Mouse (Mus musculus): Measurements from ENCODE around the gene Loxl4. TPM values are rescaled to one million over a fixed set of nuclear protein-coding genes. Genes with fewer than 3 reads are reported as not detected.

Loxl4 gene
- polyA plus RNA-seq, 1 experiment: 1.7 TPM

DNA sequence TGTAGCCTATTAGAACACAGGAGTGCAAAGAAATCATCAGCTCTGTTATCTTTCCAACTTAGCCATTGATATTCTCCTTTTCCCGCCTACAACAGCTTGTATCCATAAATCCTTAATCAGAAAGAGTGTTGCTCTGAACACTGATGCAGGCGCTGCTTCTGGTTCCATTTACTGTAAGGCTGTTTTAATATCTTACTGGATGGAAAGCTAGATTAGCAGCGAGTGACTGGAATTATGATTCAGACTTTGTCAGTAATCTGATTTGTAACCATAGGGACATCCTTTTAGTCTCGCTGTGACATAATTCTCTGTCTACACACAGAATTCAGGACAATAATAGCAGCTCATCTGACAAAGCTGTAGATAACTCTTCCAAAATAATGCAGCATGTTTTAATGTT lies 41.3 kb downstream of the Loxl4 start:
- Histone ChIP-seq H3K27ac (ENCODE audit: insufficient read depth, low read depth, low read length) (no peak overlapping the region), H3K4me1 (ENCODE audit: control insufficient read depth, insufficient read depth, insufficient read length, low read length) (peaks cover 4% of the 10 kb centered on the region; the same call in 1 of the 2 replicates), H3K27me3 (ENCODE audit: control insufficient read depth, insufficient read depth, low read length) (no peaks in the 10 kb centered on the region), H3K4me3 (ENCODE audit: low read depth, low read length) (no peak overlapping the region), H3K36me3 (ENCODE audit: control insufficient read depth, insufficient read depth, low read length) (peaks cover 1% of the 10 kb centered on the region; the same call in 1 of the 2 replicates)
- TF ChIP-seq POLR2A (IDR thresholded peaks at IDR 0.05; ENCODE audit: low read depth, low read length): no peak
- no peak for TF ChIP-seq CTCF (IDR thresholded peaks at IDR 0.05; ENCODE audit: extremely low read depth, insufficient read length, insufficient replicate concordance, low read depth, low read length)
- 73% methylated on average over 4 of the region's 4 CpGs for WGBS

GRCm38 (mm10) chr19:42569076-42569475 lies 43.5 kb downstream of the Loxl4 start:
- H3K27ac ChIP-seq (ENCODE audit: insufficient read depth, low read depth, low read length): no peak overlapping the region
- TF ChIP-seq CTCF (IDR thresholded peaks at IDR 0.05; ENCODE audit: extremely low read depth, insufficient read length, insufficient replicate concordance, low read depth, low read length): no peak
- TF ChIP-seq POLR2A (IDR thresholded peaks at IDR 0.05; ENCODE audit: low read depth, low read length): no peak
- peaks cover 1% of the 10 kb centered on the region; the same call in 1 of the 2 replicates for H3K36me3 ChIP-seq (ENCODE audit: control insufficient read depth, insufficient read depth, low read length)
- H3K4me1 ChIP-seq (ENCODE audit: control insufficient read depth, insufficient read depth, insufficient read length, low read length): peaks cover 4% of the 10 kb centered on the region; the same call in 1 of the 2 replicates
- no peaks in the 10 kb centered on the region for H3K27me3 ChIP-seq (ENCODE audit: control insufficient read depth, insufficient read depth, low read length)
- no peak overlapping the region for H3K4me3 ChIP-seq (ENCODE audit: low read depth, low read length)
- WGBS: 77% methylated on average over 2 of the region's 2 CpGs

GRCm38 (mm10) chr19:42567020-42567419 lies 45.6 kb downstream of the Loxl4 start:
- peaks cover 4% of the 10 kb centered on the region; the same call in 1 of the 2 replicates for H3K4me1 ChIP-seq (ENCODE audit: control insufficient read depth, insufficient read depth, insufficient read length, low read length)
- H3K27ac ChIP-seq (ENCODE audit: insufficient read depth, low read depth, low read length): no peak overlapping the region
- H3K27me3 ChIP-seq (ENCODE audit: control insufficient read depth, insufficient read depth, low read length): no peaks in the 10 kb centered on the region
- peaks cover 10% of the 10 kb centered on the region; the same call in 1 of the 2 replicates for H3K36me3 ChIP-seq (ENCODE audit: control insufficient read depth, insufficient read depth, low read length)
- no peak overlapping the region for H3K4me3 ChIP-seq (ENCODE audit: low read depth, low read length)
- TF ChIP-seq CTCF (IDR thresholded peaks at IDR 0.05; ENCODE audit: extremely low read depth, insufficient read length, insufficient replicate concordance, low read depth, low read length): no peak
- no peak for TF ChIP-seq POLR2A (IDR thresholded peaks at IDR 0.05; ENCODE audit: low read depth, low read length)

DNA sequence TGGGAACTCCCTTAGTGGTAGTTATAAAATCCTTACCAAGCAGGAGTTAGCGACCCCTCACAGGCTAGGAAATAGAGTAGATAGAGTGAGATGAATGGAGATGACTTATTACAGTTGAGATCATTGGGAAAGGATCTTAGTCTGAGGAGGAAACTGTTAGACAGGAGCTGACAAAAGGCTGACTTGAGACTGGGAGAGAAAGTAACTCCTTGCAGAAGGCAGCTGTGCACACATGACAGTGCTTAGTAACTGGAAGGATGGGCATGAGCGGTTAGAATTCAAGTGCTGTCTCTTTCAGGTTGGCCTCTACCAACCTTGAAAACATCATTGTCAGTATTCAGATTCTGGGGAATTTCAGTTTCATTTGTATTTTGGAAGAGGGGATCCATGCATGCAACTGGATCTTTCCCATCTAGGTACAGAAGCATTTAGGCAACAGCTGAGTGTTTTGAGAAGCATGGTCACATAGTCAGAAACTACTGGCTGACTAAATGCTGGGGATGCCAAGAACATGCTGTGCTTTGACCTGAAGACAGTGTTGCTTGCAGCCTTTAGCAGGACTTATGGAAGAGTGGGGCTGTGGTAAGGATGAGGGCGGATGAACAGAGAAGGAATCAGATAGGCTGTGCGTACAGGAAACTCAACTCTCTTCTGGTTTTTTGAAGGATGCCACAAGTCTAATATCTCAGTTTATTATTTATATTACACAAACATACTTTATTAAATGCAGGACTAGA lies 46.2 kb downstream of the Loxl4 start:
- peaks cover 10% of the 10 kb centered on the region; the same call in 1 of the 2 replicates for H3K36me3 ChIP-seq (ENCODE audit: control insufficient read depth, insufficient read depth, low read length)
- WGBS: 66% methylated on average over 4 of the region's 4 CpGs
- no peak overlapping the region for H3K4me3 ChIP-seq (ENCODE audit: low read depth, low read length)
- H3K27ac ChIP-seq (ENCODE audit: insufficient read depth, low read depth, low read length): no peak overlapping the region
- no peaks in the 10 kb centered on the region for H3K27me3 ChIP-seq (ENCODE audit: control insufficient read depth, insufficient read depth, low read length)
- peaks cover 4% of the 10 kb centered on the region; the same call in 1 of the 2 replicates for H3K4me1 ChIP-seq (ENCODE audit: control insufficient read depth, insufficient read depth, insufficient read length, low read length)
- TF ChIP-seq CTCF (IDR thresholded peaks at IDR 0.05; ENCODE audit: extremely low read depth, insufficient read length, insufficient replicate concordance, low read depth, low read length) (no peak), POLR2A (IDR thresholded peaks at IDR 0.05; ENCODE audit: low read depth, low read length) (no peak)

DNA sequence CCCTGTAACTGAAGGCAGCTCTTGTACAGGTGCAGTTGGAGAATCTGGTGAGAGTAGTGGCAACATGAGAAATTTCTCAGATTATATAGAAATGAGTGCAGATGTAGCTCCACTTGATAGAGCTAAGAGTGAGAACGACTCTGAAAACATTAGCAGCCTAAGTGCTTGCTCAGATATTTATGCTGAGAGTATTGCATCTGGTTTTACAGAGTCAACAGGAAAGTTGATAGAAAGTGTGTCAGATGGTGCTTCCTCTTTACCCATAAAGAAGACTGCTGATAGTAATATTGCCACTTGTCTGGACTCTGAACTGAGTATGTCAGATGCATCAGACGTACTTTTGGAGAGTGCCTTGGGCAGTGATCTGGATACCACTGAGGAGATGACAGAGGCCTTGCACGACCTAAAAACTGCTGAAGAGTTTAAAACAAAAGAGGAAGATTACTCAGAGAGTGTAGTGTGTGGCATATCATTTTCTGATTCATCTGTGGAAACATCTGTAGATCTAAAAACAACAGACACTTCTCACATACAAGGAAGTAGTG lies 48.8 kb downstream of the Loxl4 start:
- TF ChIP-seq POLR2A (IDR thresholded peaks at IDR 0.05; ENCODE audit: low read depth, low read length) (no peak), CTCF (IDR thresholded peaks at IDR 0.05; ENCODE audit: extremely low read depth, insufficient read length, insufficient replicate concordance, low read depth, low read length) (no peak)
- Histone ChIP-seq H3K4me3 (ENCODE audit: low read depth, low read length) (no peak overlapping the region), H3K27me3 (ENCODE audit: control insufficient read depth, insufficient read depth, low read length) (no peaks in the 10 kb centered on the region), H3K27ac (ENCODE audit: insufficient read depth, low read depth, low read length) (no peak overlapping the region), H3K4me1 (ENCODE audit: control insufficient read depth, insufficient read depth, insufficient read length, low read length) (peaks cover 4% of the 10 kb centered on the region; the same call in 1 of the 2 replicates), H3K36me3 (ENCODE audit: control insufficient read depth, insufficient read depth, low read length) (peaks cover 9% of the 10 kb centered on the region; the same call in 1 of the 2 replicates)
- WGBS: 72% methylated on average over 3 of the region's 3 CpGs

DNA sequence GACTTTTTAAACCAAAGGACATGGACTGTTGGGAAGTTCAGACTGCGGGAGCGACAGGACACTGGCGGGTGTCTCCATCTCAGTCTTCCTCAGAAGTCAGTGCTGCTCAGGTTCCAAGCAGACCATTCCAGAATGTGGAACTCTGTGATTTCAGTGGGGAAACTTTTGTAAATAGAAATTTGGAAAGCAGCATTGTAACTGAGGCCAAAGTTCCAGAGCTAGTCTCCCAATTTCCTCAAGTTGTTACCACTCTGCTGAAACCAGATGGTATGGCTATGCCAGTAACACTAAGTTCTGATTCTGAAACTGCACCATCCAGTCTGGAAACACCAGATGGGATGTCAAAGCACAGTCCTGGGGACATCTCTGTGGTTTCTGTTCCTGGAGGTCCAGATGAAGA lies 49.6 kb downstream of the Loxl4 start:
- Histone ChIP-seq H3K27me3 (ENCODE audit: control insufficient read depth, insufficient read depth, low read length) (no peaks in the 10 kb centered on the region), H3K36me3 (ENCODE audit: control insufficient read depth, insufficient read depth, low read length) (peaks cover 9% of the 10 kb centered on the region; the same call in 1 of the 2 replicates), H3K4me3 (ENCODE audit: low read depth, low read length) (no peak overlapping the region), H3K4me1 (ENCODE audit: control insufficient read depth, insufficient read depth, insufficient read length, low read length) (peaks cover 4% of the 10 kb centered on the region; the same call in 1 of the 2 replicates), H3K27ac (ENCODE audit: insufficient read depth, low read depth, low read length) (no peak overlapping the region)
- TF ChIP-seq CTCF (IDR thresholded peaks at IDR 0.05; ENCODE audit: extremely low read depth, insufficient read length, insufficient replicate concordance, low read depth, low read length) (no peak), POLR2A (IDR thresholded peaks at IDR 0.05; ENCODE audit: low read depth, low read length) (no peak)
- 95% methylated on average over 3 of the region's 3 CpGs for WGBS

DNA sequence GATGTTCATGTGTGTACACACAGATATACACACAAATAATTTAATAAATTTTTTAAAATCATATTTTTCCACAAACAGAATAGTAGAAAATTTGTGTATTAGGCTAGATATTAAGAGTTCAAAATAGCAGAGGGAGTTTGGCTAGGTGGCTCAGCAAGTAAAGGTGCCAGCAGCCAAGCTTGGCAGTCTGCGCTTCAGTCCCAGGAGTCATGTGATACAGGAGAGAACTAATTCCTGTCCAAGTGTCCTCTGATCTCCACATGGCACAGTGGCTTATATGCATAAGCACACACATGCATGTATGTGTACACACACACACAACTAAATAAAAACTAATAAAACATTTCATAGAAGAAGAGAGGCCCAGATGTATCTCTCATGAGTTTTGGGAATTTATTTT lies 50.6 kb downstream of the Loxl4 start:
- no peak overlapping the region for H3K27ac ChIP-seq (ENCODE audit: insufficient read depth, low read depth, low read length)
- no peak overlapping the region for H3K4me3 ChIP-seq (ENCODE audit: low read depth, low read length)
- no peaks in the 10 kb centered on the region for H3K27me3 ChIP-seq (ENCODE audit: control insufficient read depth, insufficient read depth, low read length)
- TF ChIP-seq POLR2A (IDR thresholded peaks at IDR 0.05; ENCODE audit: low read depth, low read length) (no peak), CTCF (IDR thresholded peaks at IDR 0.05; ENCODE audit: extremely low read depth, insufficient read length, insufficient replicate concordance, low read depth, low read length) (no peak)
- 87% methylated on average over 1 of the region's 1 CpGs for WGBS
- H3K4me1 ChIP-seq (ENCODE audit: control insufficient read depth, insufficient read depth, insufficient read length, low read length): peaks cover 4% of the 10 kb centered on the region; the same call in 1 of the 2 replicates
- peaks cover 9% of the 10 kb centered on the region; the same call in 1 of the 2 replicates for H3K36me3 ChIP-seq (ENCODE audit: control insufficient read depth, insufficient read depth, low read length)
